Mouse (Mus musculus) hindbrain, embryonic 13.5 days (tissue): ENCODE measurements around the gene Bmp7. TPM values are rescaled to one million over a fixed set of nuclear protein-coding genes. Genes with fewer than 3 reads are reported as not detected.

Experiments
- ATAC-seq: fragments of 200-750 bp; cut with Nextera tagmentation; 2 replicates; pipeline ENCODE4 v1.8.0; 2017; ENCODE audit warnings: moderate TSS enrichment; ENCODE audit not compliant: low FRiP score
- H3K27ac ChIP-seq: fragments of 300-500 bp; sonication (generic); 2 replicates; pipeline ENCODE4 v1.5.1; 2015; ENCODE audit warnings: inconsistent platforms, mild to moderate bottlenecking, moderate library complexity
- H3K27me3 ChIP-seq: fragments of 300-500 bp; sonication (generic); 2 replicates; pipeline ENCODE4 v1.6.1; 2015; ENCODE audit warnings: mild to moderate bottlenecking, inconsistent platforms
- H3K36me3 ChIP-seq: fragments of 300-500 bp; sonication (generic); 2 replicates; pipeline ENCODE4 v1.6.1; 2015; ENCODE audit warnings: mild to moderate bottlenecking, inconsistent platforms
- H3K4me1 ChIP-seq: fragments of 300-500 bp; sonication (generic); replicated peaks from 2 replicates; pipeline ENCODE4 v1.6.1; 2015; ENCODE audit warnings: inconsistent platforms
- H3K4me2 ChIP-seq: fragments of 300-500 bp; sonication (generic); 2 replicates; pipeline ENCODE4 v1.6.1; 2015; ENCODE audit warnings: inconsistent platforms, mild to moderate bottlenecking, moderate library complexity
- H3K4me3 ChIP-seq: fragments of 300-500 bp; sonication (generic); 2 replicates; pipeline ENCODE4 v1.5.1; 2015; ENCODE audit warnings: mild to moderate bottlenecking, inconsistent platforms
- H3K9ac ChIP-seq: fragments of 300-500 bp; sonication (generic); 2 replicates; pipeline ENCODE4 v1.6.1; 2015; ENCODE audit warnings: mild to moderate bottlenecking, inconsistent platforms
- H3K9me3 ChIP-seq: fragments of 300-500 bp; sonication (generic); 2 replicates; pipeline ENCODE4 v1.6.1; 2016; ENCODE audit warnings: inconsistent platforms
- WGBS: fragments of 180-500 bp; shearing (Covaris S2); methylation state at CpG from one replicate; pipeline ENCODE4 v1.1.7; 2015; 5-methylcytosine and 5-hydroxymethylcytosine counted together
- polyA plus RNA-seq: library from polyadenylated mRNA; unstranded; fragments of >200 nt; fragmentation: Nextera tagmentation; extraction: Ambion mirVana; gene quantifications from 2 replicates; pipeline ENCODE4 v1.2.1, GENCODE M21; 2015

Bmp7 gene
- polyA plus RNA-seq, 1 experiment from 2014 or later = 12.4 TPM

DNA sequence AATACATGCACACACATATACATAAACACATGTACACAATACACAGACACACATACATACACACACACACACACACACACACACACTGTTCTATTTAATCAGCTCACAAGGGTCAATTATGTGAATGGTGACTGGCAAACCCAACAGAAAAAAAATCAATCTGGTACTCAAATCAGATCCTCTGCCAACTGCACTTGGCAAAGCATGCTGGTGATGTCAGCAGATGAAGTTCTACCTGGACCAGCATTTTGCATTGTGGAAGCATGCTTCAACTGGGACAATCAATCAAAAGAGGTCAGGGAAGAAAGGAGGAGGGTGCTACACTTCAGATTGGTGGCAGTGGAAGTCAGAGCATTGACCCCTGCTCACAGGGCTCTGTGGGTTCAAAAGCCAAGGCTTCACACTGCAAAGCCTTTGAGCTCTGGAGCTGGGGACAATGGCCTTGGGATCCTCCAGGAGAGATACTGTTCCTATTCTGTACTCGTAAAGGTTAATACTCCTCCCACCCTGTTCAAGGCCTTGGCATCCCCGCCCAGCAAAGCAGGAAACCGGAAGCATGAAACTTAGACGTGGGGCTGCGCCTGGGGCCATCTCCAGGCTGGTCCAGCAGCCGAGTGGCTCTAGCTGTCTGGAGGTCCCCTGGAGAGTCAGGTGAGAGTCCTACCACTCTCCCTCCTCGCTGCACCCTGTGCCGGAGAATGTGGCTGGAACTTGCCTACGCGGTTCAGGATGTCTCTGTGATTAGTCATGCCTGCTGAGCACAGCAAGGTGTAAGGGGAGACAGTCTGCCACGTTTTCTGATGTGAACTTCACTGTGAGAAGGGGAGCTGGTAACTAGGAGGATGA, 99.0 kb downstream of the Bmp7 start:
- WGBS = 61% methylated on average over 11 of the region's 11 CpGs
- H3K4me2 ChIP-seq = no peak overlapping the region
- no peaks in the 10 kb centered on the region for H3K36me3 ChIP-seq
- H3K9ac ChIP-seq = no peak overlapping the region
- H3K4me3 ChIP-seq = no peak overlapping the region
- no peak overlapping the region for H3K27ac ChIP-seq
- 0 out of 2 replicates have a peak, but pooled peaks cover 6% of the 10 kb centered on the region for H3K27me3 ChIP-seq
- no peak for ATAC-seq
- no peaks in the 10 kb centered on the region for H3K9me3 ChIP-seq
- peaks cover 12% of the 10 kb centered on the region for H3K4me1 ChIP-seq

DNA sequence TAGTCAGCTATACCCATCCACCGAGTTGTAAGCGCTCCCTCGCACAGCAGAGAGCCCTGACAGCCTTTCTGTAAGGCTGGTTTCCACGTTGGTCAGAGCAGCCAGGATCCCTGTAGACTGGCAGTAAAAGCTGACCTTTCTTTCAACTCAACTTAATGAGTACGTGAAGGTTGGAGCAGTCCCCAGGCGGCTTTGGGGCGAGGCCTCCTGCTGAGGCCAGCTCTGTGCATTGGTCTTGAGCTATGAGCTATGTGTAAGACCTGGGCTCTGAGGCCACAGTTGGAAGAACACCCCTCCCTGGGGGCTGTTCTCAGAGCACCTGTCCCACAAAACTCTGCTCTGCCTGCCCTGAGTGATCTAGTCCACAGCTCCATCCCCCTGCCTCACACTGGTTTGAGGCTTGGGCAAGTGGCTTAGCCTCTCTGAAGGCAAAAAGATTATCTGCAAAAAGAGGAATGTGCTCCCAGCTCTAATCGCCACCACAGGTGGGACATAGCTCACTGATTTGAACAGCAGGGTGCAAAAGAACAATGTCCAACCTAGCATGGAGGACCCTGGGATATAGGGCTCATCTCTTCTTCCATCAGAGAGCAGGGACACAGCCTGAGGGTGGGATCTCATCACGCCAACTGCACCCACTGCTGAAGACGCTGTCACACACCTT, 100.7 kb downstream of the Bmp7 start:
- 34% methylated on average over 10 of the region's 10 CpGs for WGBS
- no peak for ATAC-seq

DNA sequence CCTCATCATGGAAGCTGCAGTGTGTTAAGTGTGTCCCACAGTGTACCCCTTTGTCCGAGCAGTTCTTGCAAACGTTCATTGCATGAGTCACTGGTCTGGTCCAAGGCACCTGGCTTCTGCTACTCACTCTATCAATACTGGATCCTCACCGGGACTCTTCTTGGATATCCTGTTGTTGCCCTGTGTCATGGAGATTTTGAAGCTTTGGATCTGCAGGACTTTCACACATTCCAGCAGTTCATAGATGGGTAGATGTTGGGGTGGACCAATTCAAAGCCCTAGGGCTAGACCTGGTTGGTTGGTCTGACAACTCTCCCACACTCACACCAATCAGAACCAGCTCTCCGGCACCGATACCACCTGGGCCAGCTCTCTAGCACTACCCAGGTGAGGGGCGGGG, 103.6 kb downstream of the Bmp7 start:
- Histone ChIP-seq H3K4me1 (peaks cover 15% of the 10 kb centered on the region; the same call in 1 of the 2 replicates), H3K27me3 (no peaks in the 10 kb centered on the region), H3K9me3 (no peaks in the 10 kb centered on the region), H3K4me2 (no peak overlapping the region), H3K27ac (no peak overlapping the region), H3K4me3 (no peak overlapping the region), H3K36me3 (no peaks in the 10 kb centered on the region), H3K9ac (no peak overlapping the region)
- ATAC-seq = no peak
- whole genome bisulfite sequencing = 88% methylated on average over 6 of the region's 6 CpGs

More for the DNA sequence above, 100.7 kb downstream of the Bmp7 start:
- H3K9ac ChIP-seq = no peak overlapping the region
- H3K4me1 ChIP-seq = peaks cover 8% of the 10 kb centered on the region; the same call in 1 of the 2 replicates
- H3K4me3 ChIP-seq = no peak overlapping the region
- H3K36me3 ChIP-seq = no peaks in the 10 kb centered on the region
- no peak overlapping the region for H3K27ac ChIP-seq
- H3K9me3 ChIP-seq = no peaks in the 10 kb centered on the region
- no peak overlapping the region for H3K4me2 ChIP-seq
- 0 out of 2 replicates have a peak, but pooled peaks cover 6% of the 10 kb centered on the region for H3K27me3 ChIP-seq

GRCm38 (mm10) chr2:172833196-172833595, 106.9 kb downstream of the Bmp7 start:
- Histone ChIP-seq H3K9me3 (no peaks in the 10 kb centered on the region), H3K27me3 (peaks cover 17% of the 10 kb centered on the region), H3K36me3 (no peaks in the 10 kb centered on the region), H3K4me3 (no peak overlapping the region), H3K4me2 (no peak overlapping the region), H3K27ac (no peak overlapping the region), H3K4me1 (peaks cover 10% of the 10 kb centered on the region; the same call in 1 of the 2 replicates), H3K9ac (no peak overlapping the region)
- 0 out of 2 replicates have a peak, but pooled peaks have one; percentile 53 for ATAC-seq
- 41% methylated on average over 2 of the region's 2 CpGs for WGBS

GRCm38 (mm10) chr2:172831762-172832161, 108.4 kb downstream of the Bmp7 start:
- H3K9ac ChIP-seq = no peak overlapping the region
- peak; percentile 49 for ATAC-seq
- 19% methylated on average over 5 of the region's 5 CpGs for WGBS

DNA sequence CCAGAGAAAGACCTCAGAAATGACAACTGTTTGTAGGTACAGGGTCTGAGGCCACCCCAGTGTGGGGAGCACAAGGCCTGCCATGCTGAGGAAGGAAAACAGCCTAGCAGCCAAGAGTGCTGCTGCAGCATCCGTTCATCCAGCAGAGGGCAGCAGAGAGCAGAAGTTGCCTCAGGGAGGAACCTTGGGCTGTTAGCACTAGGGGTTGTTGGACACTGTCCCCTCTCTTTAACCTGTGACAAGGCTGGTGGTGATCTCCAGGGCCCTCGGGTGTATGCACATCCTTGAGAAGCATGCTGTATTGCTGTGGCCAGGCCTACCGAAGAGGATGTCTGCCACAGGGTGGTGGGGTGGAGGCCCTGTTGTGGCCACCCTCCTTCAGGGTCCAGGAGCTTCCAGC, 109.0 kb downstream of the Bmp7 start:
- Histone ChIP-seq H3K27ac (no peak overlapping the region), H3K9ac (no peak overlapping the region), H3K4me3 (no peak overlapping the region), H3K36me3 (no peaks in the 10 kb centered on the region), H3K27me3 (peaks cover 29% of the 10 kb centered on the region), H3K9me3 (no peaks in the 10 kb centered on the region), H3K4me2 (no peak overlapping the region), H3K4me1 (0 out of 2 replicates have a peak, but pooled peaks cover 7% of the 10 kb centered on the region)
- ATAC-seq = peak; percentile 55
- 23% methylated on average over 3 of the region's 3 CpGs for WGBS

More at GRCm38 (mm10) chr2:172831762-172832161, 108.4 kb downstream of the Bmp7 start:
- Histone ChIP-seq H3K4me1 (0 out of 2 replicates have a peak, but pooled peaks cover 7% of the 10 kb centered on the region), H3K9me3 (no peaks in the 10 kb centered on the region), H3K27me3 (peaks cover 23% of the 10 kb centered on the region), H3K27ac (no peak overlapping the region), H3K36me3 (no peaks in the 10 kb centered on the region), H3K4me3 (no peak overlapping the region), H3K4me2 (no peak overlapping the region)

DNA sequence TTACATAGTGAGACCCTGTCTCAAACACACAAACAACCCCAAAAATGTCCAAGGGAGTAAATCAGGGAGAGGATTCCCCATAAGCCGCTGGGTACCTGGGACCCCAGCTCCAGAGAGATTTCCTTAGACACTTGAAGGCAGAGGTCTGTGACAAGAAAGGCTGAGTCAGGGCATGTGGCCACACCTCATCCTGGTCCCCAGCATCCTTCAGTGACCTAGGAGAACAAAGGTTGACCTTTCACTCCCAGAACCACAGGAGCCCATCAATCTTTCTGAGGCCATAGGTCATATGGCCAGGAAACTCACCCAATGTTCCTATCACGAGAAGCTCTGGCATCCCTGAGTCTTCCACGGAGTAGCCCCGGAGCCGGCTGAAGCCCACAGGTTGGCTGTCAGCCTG, 111.9 kb downstream of the Bmp7 start:
- no peaks in the 10 kb centered on the region for H3K9me3 ChIP-seq
- WGBS = 21% methylated on average over 5 of the region's 5 CpGs
- ATAC-seq = no peak
- no peak overlapping the region for H3K9ac ChIP-seq
- H3K4me2 ChIP-seq = no peak overlapping the region
- H3K36me3 ChIP-seq = no peaks in the 10 kb centered on the region
- H3K4me3 ChIP-seq = no peak overlapping the region
- H3K27ac ChIP-seq = no peak overlapping the region
- H3K4me1 ChIP-seq = peaks cover 14% of the 10 kb centered on the region
- H3K27me3 ChIP-seq = peaks cover 56% of the 10 kb centered on the region

GRCm38 (mm10) chr2:172827564-172827963, 112.6 kb downstream of the Bmp7 start:
- Histone ChIP-seq H3K27me3 (peaks cover 60% of the 10 kb centered on the region), H3K4me3 (no peak overlapping the region), H3K36me3 (no peaks in the 10 kb centered on the region), H3K27ac (no peak overlapping the region), H3K4me2 (no peak overlapping the region), H3K4me1 (peaks cover 12% of the 10 kb centered on the region), H3K9ac (no peak overlapping the region), H3K9me3 (no peaks in the 10 kb centered on the region)
- no peak for ATAC-seq
- 64% methylated on average over 7 of the region's 7 CpGs for WGBS

- H3K9ac ChIP-seq = no peak overlapping the region
- H3K27me3 ChIP-seq = peaks cover 65% of the 10 kb centered on the region
- no peak overlapping the region for H3K4me3 ChIP-seq
- no peak overlapping the region for H3K4me2 ChIP-seq
- peaks cover 12% of the 10 kb centered on the region for H3K4me1 ChIP-seq
- no peak overlapping the region for H3K27ac ChIP-seq
- ATAC-seq = no peak
- 91% methylated on average over 11 of the region's 11 CpGs for WGBS
- no peaks in the 10 kb centered on the region for H3K36me3 ChIP-seq
- no peaks in the 10 kb centered on the region for H3K9me3 ChIP-seq
Measured at GRCm38 (mm10) chr2:172825785-172826145, 114.4 kb downstream of the Bmp7 start.

DNA sequence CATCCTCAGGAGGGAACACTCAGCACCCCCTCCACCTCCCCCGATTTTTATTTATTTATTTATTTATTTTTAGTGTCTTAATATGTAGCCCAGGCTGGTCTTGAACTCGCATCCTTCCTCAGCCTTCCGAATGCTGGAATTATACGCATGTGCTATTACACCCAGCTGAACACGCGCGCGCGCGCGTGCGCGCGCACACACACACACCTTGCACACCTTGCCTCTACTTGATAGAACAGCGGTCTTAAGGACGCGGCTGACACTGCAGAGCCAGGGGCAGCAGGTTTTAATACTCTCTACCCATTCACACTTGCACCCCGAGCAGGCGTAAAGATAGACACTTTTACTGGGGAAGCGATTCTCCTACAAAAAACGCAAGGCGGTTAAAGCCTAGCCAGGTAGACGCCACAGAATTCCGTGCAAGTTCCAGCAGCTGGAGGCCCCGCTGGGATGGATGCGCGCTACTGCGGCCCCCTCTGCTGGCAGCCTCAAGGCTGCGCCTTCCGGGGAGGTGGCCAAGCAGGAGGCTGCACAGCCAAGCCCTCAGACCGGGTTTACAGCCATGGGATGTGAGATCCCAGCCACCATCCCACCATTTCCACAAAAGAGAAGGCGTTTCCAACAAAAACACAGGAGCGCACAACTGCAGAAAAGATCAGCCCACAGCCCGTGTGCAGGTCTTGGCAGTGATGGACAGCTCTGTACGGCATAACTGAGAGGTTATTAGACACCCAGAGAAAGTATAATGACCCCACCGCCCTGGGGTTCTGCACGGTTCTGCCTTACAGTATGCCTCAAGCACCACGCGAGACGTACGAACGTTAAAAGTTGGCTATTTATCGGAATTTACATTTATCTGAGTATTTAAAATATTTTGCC, 115.0 kb downstream of the Bmp7 start:
- peaks cover 15% of the 10 kb centered on the region for H3K4me1 ChIP-seq
- ATAC-seq = peak; percentile 66
- no peaks in the 10 kb centered on the region for H3K36me3 ChIP-seq
- peaks cover 65% of the 10 kb centered on the region for H3K27me3 ChIP-seq
- H3K4me3 ChIP-seq = peak overlapping the region; percentile 11; the same call in 1 of the 2 replicates
- peak overlapping the region; percentile 48 for H3K4me2 ChIP-seq
- H3K9ac ChIP-seq = no peak overlapping the region
- 21% methylated on average over 43 of the region's 43 CpGs for WGBS
- no peaks in the 10 kb centered on the region for H3K9me3 ChIP-seq
- H3K27ac ChIP-seq = no peak overlapping the region

DNA sequence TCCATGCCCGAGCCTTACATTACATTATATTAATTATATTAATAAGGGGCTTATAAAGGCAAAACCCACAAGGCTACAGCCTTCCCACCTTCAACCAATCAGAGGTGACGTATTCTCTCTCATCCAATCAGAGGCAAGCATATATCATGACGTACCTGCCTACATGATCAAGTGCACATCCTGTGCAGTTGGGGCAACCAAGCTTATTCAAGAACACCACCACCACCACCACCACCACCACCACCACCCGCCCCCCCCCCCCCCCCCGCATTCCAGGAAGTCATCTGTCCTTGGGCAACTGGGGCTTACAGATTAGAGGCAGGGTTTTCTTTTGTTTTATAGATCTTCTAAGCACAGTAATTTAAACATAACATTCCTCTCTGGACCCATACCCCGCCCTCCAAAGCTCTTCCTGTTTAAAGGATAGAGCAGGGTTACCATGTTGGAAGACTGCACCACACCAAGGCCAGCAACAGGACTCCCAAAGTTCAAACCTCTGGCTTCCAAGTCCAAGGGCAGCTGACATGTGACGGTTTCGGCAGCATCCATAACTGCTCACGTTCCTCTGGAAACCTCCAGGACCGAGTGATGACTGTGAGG, 121.4 kb downstream of the Bmp7 start:
- no peak for ATAC-seq
- H3K36me3 ChIP-seq = no peaks in the 10 kb centered on the region
- H3K9me3 ChIP-seq = no peaks in the 10 kb centered on the region
- H3K4me2 ChIP-seq = no peak overlapping the region
- H3K4me1 ChIP-seq = peaks cover 3% of the 10 kb centered on the region; the same call in 1 of the 2 replicates
- 80% methylated on average over 9 of the region's 10 CpGs for WGBS
- no peak overlapping the region for H3K9ac ChIP-seq
- peaks cover 30% of the 10 kb centered on the region for H3K27me3 ChIP-seq
- H3K4me3 ChIP-seq = no peak overlapping the region
- no peak overlapping the region for H3K27ac ChIP-seq
